Mouse (Mus musculus) brain, embryonic 18.5 days (tissue): Measurements from ENCODE around the gene Smim24.

ENCODE experiments used
- DNase-seq: peaks from one replicate; pipeline ENCODE4 v3.0.0-alpha.2; 2012; ENCODE audit warnings: low read depth, low spot score

Smim24 gene

GRCm38 (mm10) chr10:81365672-81366476 is 27.0 kb upstream of the Smim24 start, which contains the start of gene 4930404N11Rik:
4930404N11Rik (minus strand) TSS chr10:81365816.
- no peak for DNase-seq

GRCm38 (mm10) chr10:81366477-81367206 is 26.2 kb upstream of the Smim24 start:
- DNase-seq: no peak

GRCm38 (mm10) chr10:81367207-81367495 is 25.7 kb upstream of the Smim24 start:
- DNase-seq: no peak

- no peak for DNase-seq
These were observed 17.5 kb upstream of the Smim24 start for GRCm38 (mm10) chr10:81375322-81375721.

- no peak for DNase-seq
These were observed 16.1 kb upstream of the Smim24 start for GRCm38 (mm10) chr10:81376561-81377361.

GRCm38 (mm10) chr10:81377362-81377664 is 15.5 kb upstream of the Smim24 start:
- DNase-seq: no peak

GRCm38 (mm10) chr10:81377793-81378552 is 14.9 kb upstream of the Smim24 start, which contains the start of gene Fzr1:
Fzr1 (minus strand) TSS chr10:81378516.
- DNase-seq: no peak

GRCm38 (mm10) chr10:81378553-81379182 is 14.2 kb upstream of the Smim24 start:
- peak; percentile 99 for DNase-seq

GRCm38 (mm10) chr10:81379183-81379553 is 13.7 kb upstream of the Smim24 start:
- no peak for DNase-seq

- no peak for DNase-seq
These were observed 13.0 kb upstream of the Smim24 start for GRCm38 (mm10) chr10:81379809-81380378.

- no peak for DNase-seq
These were observed 10.8 kb upstream of the Smim24 start for GRCm38 (mm10) chr10:81382039-81382438.

- peak; percentile 97 for DNase-seq
These were observed 8.8 kb upstream of the Smim24 start, which contains the start of the genes Dohh and Gm48551 for GRCm38 (mm10) chr10:81383802-81384604. Dohh (plus strand) TSS chr10:81384428. Gm48551 (plus strand) TSS chr10:81384466.

- no peak for DNase-seq
These were observed 8.3 kb upstream of the Smim24 start for GRCm38 (mm10) chr10:81384605-81384982.

GRCm38 (mm10) chr10:81385603-81386306 is 7.1 kb upstream of the Smim24 start:
- no peak for DNase-seq

GRCm38 (mm10) chr10:81387716-81388115 is 5.1 kb upstream of the Smim24 start:
- DNase-seq: no peak

- DNase-seq: no peak
These were observed 4.3 kb upstream of the Smim24 start, which contains the start of gene Gm48552 for GRCm38 (mm10) chr10:81388505-81389055. Gm48552 (plus strand) TSS chr10:81389005.

- no peak for DNase-seq
These were observed 3.5 kb upstream of the Smim24 start for GRCm38 (mm10) chr10:81389373-81389772.

GRCm38 (mm10) chr10:81389801-81390677 is 2.8 kb upstream of the Smim24 start:
- no peak for DNase-seq
